Mouse (Mus musculus): Measurements from ENCODE around the gene Resp18.

The Resp18 gene

GRCm38 (mm10) chr1:75278228-75278627 lies at the start of gene Resp18:
Gene Resp18 (minus strand): TSS chr1:75278415.
- no peak for DNase-seq (ENCODE audit: low spot score in 2 of 2)

GRCm38 (mm10) chr1:75327461-75327860 lies 49.2 kb upstream of the Resp18 start:
- DNase-seq (ENCODE audit: low spot score in 2 of 2), result no peak

- DNase-seq (ENCODE audit: low spot score in 2 of 2), result no peak
Measured at GRCm38 (mm10) chr1:75319166-75319565, 41.0 kb upstream of the Resp18 start.

GRCm38 (mm10) chr1:75318736-75319135 lies 40.5 kb upstream of the Resp18 start:
- DNase-seq (ENCODE audit: low spot score in 2 of 2), result no peak

- DNase-seq (ENCODE audit: low spot score in 2 of 2), result no peak
Measured at GRCm38 (mm10) chr1:75318301-75318700, 40.1 kb upstream of the Resp18 start.

GRCm38 (mm10) chr1:75317241-75318201 lies 39.3 kb upstream of the Resp18 start, which contains the start of gene Dnpep:
Gene Dnpep (minus strand): TSS chr1:75317990.
- peak; percentile 100 for DNase-seq (ENCODE audit: low spot score in 2 of 2)

GRCm38 (mm10) chr1:75316861-75317240 lies 38.6 kb upstream of the Resp18 start:
- peak; percentile 67 to 68 for DNase-seq (ENCODE audit: low spot score in 2 of 2)

- DNase-seq (ENCODE audit: low spot score in 2 of 2), result no peak
Measured at GRCm38 (mm10) chr1:75315456-75316365, 37.5 kb upstream of the Resp18 start.

GRCm38 (mm10) chr1:75315011-75315410 lies 36.8 kb upstream of the Resp18 start:
- no peak for DNase-seq (ENCODE audit: low spot score in 2 of 2)

GRCm38 (mm10) chr1:75311694-75312093 lies 33.5 kb upstream of the Resp18 start:
- no peak for DNase-seq (ENCODE audit: low spot score in 2 of 2)

GRCm38 (mm10) chr1:75304662-75305061 lies 26.4 kb upstream of the Resp18 start:
- DNase-seq (ENCODE audit: low spot score in 2 of 2), result no peak

GRCm38 (mm10) chr1:75294294-75294693 lies 16.1 kb upstream of the Resp18 start:
- DNase-seq (ENCODE audit: low spot score in 2 of 2), result no peak

GRCm38 (mm10) chr1:75293331-75293701 lies 15.1 kb upstream of the Resp18 start:
- DNase-seq (ENCODE audit: low spot score in 2 of 2), result no peak

- DNase-seq (ENCODE audit: low spot score in 2 of 2), result no peak
Measured at GRCm38 (mm10) chr1:75292476-75293330, 14.5 kb upstream of the Resp18 start.

GRCm38 (mm10) chr1:75291321-75291720 lies 13.1 kb upstream of the Resp18 start:
- DNase-seq (ENCODE audit: low spot score in 2 of 2), result no peak

- DNase-seq (ENCODE audit: low spot score in 2 of 2), result peak in 1 of 2 experiments; percentile 86
Measured at GRCm38 (mm10) chr1:75290582-75290981, 12.4 kb upstream of the Resp18 start.

GRCm38 (mm10) chr1:75289888-75290431 lies 11.7 kb upstream of the Resp18 start:
- DNase-seq (ENCODE audit: low spot score in 2 of 2), result no peak

GRCm38 (mm10) chr1:75289376-75289775 lies 11.2 kb upstream of the Resp18 start:
- no peak for DNase-seq (ENCODE audit: low spot score in 2 of 2)

- DNase-seq (ENCODE audit: low spot score in 2 of 2), result no peak
Measured at GRCm38 (mm10) chr1:75284911-75285310, 6.7 kb upstream of the Resp18 start.

- peak in 1 of 2 experiments; percentile 41 for DNase-seq (ENCODE audit: low spot score in 2 of 2)
Measured at GRCm38 (mm10) chr1:75283017-75283416, 4.8 kb upstream of the Resp18 start.
